In genomic region chr10:17476720-17477119, GRCm38 (mm10) we compare ENCODE assay signal across 14 mouse cellular contexts.
DNase-seq lines count a peak whose midpoint lies in the region; ATAC-seq and TF ChIP-seq lines count a peak whose summit lies in the region.
"Had no signal": no experiment of that assay in that cellular context is flagged by ENCODE, and none has a peak within 500 bp of the region (broad histone marks: within the 10 kb centered on the region; RNA-seq: fewer than 3 reads in every experiment).

No protein-coding gene starts in this region.

- no peaks in the 10 kb centered on the region for H3K36me3 ChIP-seq in liver, postnatal 0 days (replicated peaks; ENCODE audit: insufficient read depth, low read length)
- H3K36me3 ChIP-seq in liver, embryonic 12.5 days: no peaks in the 10 kb centered on the region
- H3K36me3 ChIP-seq in midbrain, embryonic 15.5 days (replicated peaks): no peaks in the 10 kb centered on the region
- H3K36me3 ChIP-seq: heart, embryonic 15.5 days; intestine, embryonic 15.5 days had no signal

- no peak for TF ChIP-seq EP300 in liver, postnatal 0 days (IDR thresholded peaks at IDR 0.05; ENCODE audit: low read depth)

- no peak for TF ChIP-seq CTCF in liver, postnatal 0 days (IDR thresholded peaks at IDR 0.05; ENCODE audit: low read depth)
- no peak for TF ChIP-seq CTCF in bone marrow, adult 2 months (IDR thresholded peaks at IDR 0.05; ENCODE audit: control insufficient read depth, insufficient read depth, low read length)

- no peaks in the 10 kb centered on the region for H3K27me3 ChIP-seq in liver, postnatal 0 days (ENCODE audit: insufficient read depth, low read length)
- no peaks in the 10 kb centered on the region for H3K27me3 ChIP-seq in liver, embryonic 12.5 days (replicated peaks)
- no peaks in the 10 kb centered on the region for H3K27me3 ChIP-seq in midbrain, embryonic 15.5 days (replicated peaks)
- H3K27me3 ChIP-seq: forebrain, embryonic 13.5 days; heart, embryonic 15.5 days; intestine, embryonic 15.5 days had no signal

- 61% methylated on average over 6 of the region's 6 CpGs for WGBS in liver, postnatal 0 days (ENCODE audit: insufficient replicate concordance)
- WGBS in liver, embryonic 12.5 days (ENCODE audit: insufficient replicate concordance): 73% methylated on average over 6 of the region's 6 CpGs
- 50% methylated on average over 6 of the region's 6 CpGs for WGBS in bone marrow, adult 2 months
- WGBS in midbrain, embryonic 15.5 days: 92% methylated on average over 6 of the region's 6 CpGs

- peak; percentile 58 for ATAC-seq in liver, postnatal 0 days
- ATAC-seq in liver, embryonic 12.5 days: no peak
- ATAC-seq in neutrophil, adult 5-6 weeks (ENCODE audit: extremely low read depth, insufficient number of reproducible peaks, low FRiP score, poor library complexity, severe bottlenecking): peak; percentile 51
- no peak for ATAC-seq in midbrain, embryonic 15.5 days (replicated peaks)
- ATAC-seq: forebrain, embryonic 13.5 days; intestine, embryonic 15.5 days had no signal

- H3K9ac ChIP-seq in liver, postnatal 0 days (replicated peaks): no peak overlapping the region
- no peak overlapping the region for H3K9ac ChIP-seq in liver, embryonic 12.5 days
- no peak overlapping the region for H3K9ac ChIP-seq in midbrain, embryonic 15.5 days
- H3K9ac ChIP-seq: forebrain, embryonic 13.5 days; heart, embryonic 15.5 days; intestine, embryonic 15.5 days had no signal

- H3K4me2 ChIP-seq in liver, postnatal 0 days (ENCODE audit: low read depth, low read length): no peak overlapping the region
- no peak overlapping the region for H3K4me2 ChIP-seq in liver, embryonic 12.5 days
- H3K4me2 ChIP-seq in midbrain, embryonic 15.5 days: no peak overlapping the region
- H3K4me2 ChIP-seq: forebrain, embryonic 13.5 days; heart, embryonic 15.5 days; intestine, embryonic 15.5 days had no signal

- H3K4me1 ChIP-seq in liver, postnatal 0 days (ENCODE audit: insufficient read depth): no peaks in the 10 kb centered on the region
- 0 out of 2 replicates have a peak, but pooled peaks cover 3% of the 10 kb centered on the region for H3K4me1 ChIP-seq in liver, embryonic 12.5 days
- peaks cover 6% of the 10 kb centered on the region for H3K4me1 ChIP-seq in bone marrow, adult 2 months (ENCODE audit: control insufficient read depth, insufficient read depth, low read length)
- peaks cover 11% of the 10 kb centered on the region for H3K4me1 ChIP-seq in midbrain, embryonic 15.5 days

- TF ChIP-seq POLR2A in bone marrow, adult 2 months (IDR thresholded peaks at IDR 0.05; ENCODE audit: borderline replicate concordance, control insufficient read depth, low read depth, low read length): no peak

- DNase-seq in liver, postnatal 0 days: peak; percentile 40
- peak; percentile 30 to 32 for DNase-seq in heart, postnatal 10 days
- no peak for DNase-seq in frontal cortex, adult 2 months (ENCODE audit: extremely low spot score in 1 of 2, low spot score in 1 of 2)
- DNase-seq: cerebellum, adult 11-12 months; left cerebral cortex, postnatal 4 days had no signal

- no peak overlapping the region for H3K4me3 ChIP-seq in liver, postnatal 0 days (ENCODE audit: low read depth, low read length)
- no peak overlapping the region for H3K4me3 ChIP-seq in liver, embryonic 12.5 days
- H3K4me3 ChIP-seq in bone marrow, adult 2 months (replicated peaks; ENCODE audit: control insufficient read depth, low read depth, low read length): peak overlapping the region; percentile 21
- no peak overlapping the region for H3K4me3 ChIP-seq in midbrain, embryonic 15.5 days
- H3K4me3 ChIP-seq: forebrain, embryonic 13.5 days; heart, embryonic 15.5 days; intestine, embryonic 15.5 days; layer of hippocampus, adult 2 months had no signal

- peak overlapping the region; percentile 34; the same call in 1 of the 2 replicates for H3K27ac ChIP-seq in liver, postnatal 0 days (ENCODE audit: low read depth)
- H3K27ac ChIP-seq in liver, embryonic 12.5 days: no peak overlapping the region
- H3K27ac ChIP-seq in bone marrow, adult 2 months (ENCODE audit: control insufficient read depth, insufficient read depth, low read depth, low read length, poor library complexity): peak overlapping the region; percentile 73; the same call in 1 of the 2 replicates
- no peak overlapping the region for H3K27ac ChIP-seq in midbrain, embryonic 15.5 days
- H3K27ac ChIP-seq: forebrain, embryonic 13.5 days; heart, embryonic 15.5 days; intestine, embryonic 15.5 days; layer of hippocampus, adult 2 months; macrophage had no signal

- H3K9me3 ChIP-seq in liver, postnatal 0 days (ENCODE audit: low read length): no peaks in the 10 kb centered on the region
- no peaks in the 10 kb centered on the region for H3K9me3 ChIP-seq in liver, embryonic 12.5 days (replicated peaks)
- no peaks in the 10 kb centered on the region for H3K9me3 ChIP-seq in midbrain, embryonic 15.5 days
- H3K9me3 ChIP-seq: forebrain, embryonic 13.5 days; heart, embryonic 15.5 days; intestine, embryonic 15.5 days had no signal

- intact Hi-C loops in heart, postnatal 10 days (cut with DNase I): no loop called here

Comparison
In these comparisons a context has a peak if more than half of its experiments do, and no peak if none do; other contexts are left out.
1. ATAC-seq: peak in liver, postnatal 0 days (single experiment) and neutrophil, adult 5-6 weeks (single experiment); none in liver, embryonic 12.5 days (single experiment) and midbrain, embryonic 15.5 days (single experiment).
2. H3K27ac ChIP-seq: peak in liver, postnatal 0 days (single experiment) and bone marrow, adult 2 months (single experiment); none in liver, embryonic 12.5 days (single experiment) and midbrain, embryonic 15.5 days (single experiment).
3. DNase-seq: peak in liver, postnatal 0 days (single experiment) and heart, postnatal 10 days (2 of 2); none in frontal cortex, adult 2 months (0 of 2).